Mouse (Mus musculus) liver (tissue): ENCODE results near the gene Lyg2.
A peak's percentile ranks its signal among the peaks of the same experiment; 100 is the strongest.

Experiments used
- DNase-seq: peaks from one replicate; pipeline ENCODE4 v3.0.0-alpha.2; 2020; ENCODE audit warnings: mixed read lengths

Lyg2 gene

DNA sequence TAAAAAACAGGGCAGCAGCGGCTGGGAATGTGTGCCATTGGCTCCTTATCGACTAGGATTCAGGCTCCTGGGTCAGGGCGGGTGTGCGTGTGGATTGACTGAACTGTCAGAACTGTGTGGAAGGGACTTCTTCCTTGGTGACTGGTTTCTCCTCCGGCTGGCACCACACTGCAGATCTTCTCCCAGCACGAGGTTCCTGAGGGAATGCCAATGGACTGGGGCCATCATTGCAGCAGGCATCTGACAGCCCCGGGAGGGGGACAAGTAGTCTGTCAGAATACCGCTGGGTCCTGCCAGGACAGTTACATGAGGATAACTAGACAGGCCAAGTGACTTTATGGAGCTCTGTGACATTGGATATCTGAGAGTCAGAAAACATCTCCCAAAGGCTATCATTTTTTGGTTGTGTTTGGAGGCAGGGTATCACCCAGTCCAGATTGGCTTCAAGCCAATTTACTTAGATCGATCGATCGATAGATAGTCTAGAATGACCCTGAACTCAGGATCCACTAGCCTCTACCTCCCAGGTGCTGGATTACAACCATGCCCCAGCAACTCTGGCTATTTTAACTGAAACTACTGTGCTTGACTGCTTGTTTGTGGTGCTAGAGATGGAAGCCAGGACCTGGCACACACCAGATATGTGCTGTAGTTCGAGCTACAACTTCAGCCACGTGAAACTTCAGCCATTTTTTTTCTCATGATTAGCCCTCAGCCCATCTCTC is 38.4 kb downstream of the Lyg2 start:
- DNase-seq, result no peak

DNA sequence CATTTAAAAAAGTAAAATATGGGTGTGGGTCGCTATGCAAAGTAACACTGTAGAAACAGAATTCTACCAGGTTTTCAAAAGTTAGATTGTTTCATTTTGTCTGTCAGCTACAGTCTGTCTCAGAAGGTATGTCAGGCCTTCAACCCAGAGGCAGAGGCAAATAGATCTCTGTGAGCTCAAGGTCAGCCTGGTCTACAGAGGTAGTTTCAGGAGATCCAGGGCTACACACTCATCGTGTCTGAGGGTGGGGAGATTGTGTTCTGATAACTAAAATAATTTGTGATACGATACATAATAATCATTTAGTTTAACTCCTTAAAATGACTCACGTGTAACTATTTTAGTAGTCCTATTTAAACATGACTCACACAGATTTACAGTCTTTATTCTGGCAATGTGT is 43.1 kb downstream of the Lyg2 start:
- no peak for DNase-seq

DNA sequence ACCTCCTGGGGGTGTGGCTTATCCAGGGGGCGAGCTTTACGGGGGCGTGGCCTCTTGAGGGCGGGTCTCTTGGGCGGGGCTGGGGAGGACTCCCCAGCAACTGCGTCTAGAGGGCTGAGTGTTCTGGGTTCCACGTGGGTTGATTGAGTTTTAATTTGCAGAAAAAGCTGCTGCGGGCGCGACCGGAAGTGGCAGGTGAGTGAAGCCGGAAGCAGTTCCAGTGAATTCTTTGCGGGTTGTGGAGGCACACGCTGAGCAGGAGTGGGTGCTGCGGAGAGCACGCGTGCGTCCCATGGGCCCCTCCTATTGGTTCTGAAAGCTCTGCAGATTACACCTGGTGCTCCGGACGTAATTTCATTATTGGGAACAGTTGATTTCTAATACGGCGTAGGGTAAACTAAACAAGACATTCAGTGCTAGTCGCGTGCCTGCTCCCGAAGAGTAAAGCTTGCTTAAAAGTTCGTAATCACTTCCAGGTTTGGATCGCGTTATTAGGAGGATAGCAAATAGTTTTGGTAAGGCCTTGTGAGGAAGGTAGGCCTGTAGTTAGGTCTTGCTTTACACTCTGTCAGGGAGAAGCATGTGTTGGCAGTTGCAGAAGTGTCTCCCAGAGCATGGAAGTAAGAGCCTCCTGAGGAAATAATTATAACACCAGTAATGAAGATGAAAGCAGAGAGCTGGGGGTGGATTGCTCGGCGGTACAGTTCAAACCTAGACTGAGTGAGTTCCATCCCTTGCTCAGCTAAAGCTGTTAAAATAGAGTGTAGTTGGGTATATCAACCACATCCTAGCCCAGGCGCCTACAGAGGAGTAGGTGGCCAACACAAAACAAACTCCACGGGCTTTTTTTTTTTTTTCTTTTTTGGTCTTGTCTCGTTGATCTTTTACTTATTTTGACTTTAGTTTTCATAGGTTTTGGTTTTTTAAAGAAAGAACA is 43.9 kb downstream of the Lyg2 start:
- DNase-seq, result peak; percentile 91

DNA sequence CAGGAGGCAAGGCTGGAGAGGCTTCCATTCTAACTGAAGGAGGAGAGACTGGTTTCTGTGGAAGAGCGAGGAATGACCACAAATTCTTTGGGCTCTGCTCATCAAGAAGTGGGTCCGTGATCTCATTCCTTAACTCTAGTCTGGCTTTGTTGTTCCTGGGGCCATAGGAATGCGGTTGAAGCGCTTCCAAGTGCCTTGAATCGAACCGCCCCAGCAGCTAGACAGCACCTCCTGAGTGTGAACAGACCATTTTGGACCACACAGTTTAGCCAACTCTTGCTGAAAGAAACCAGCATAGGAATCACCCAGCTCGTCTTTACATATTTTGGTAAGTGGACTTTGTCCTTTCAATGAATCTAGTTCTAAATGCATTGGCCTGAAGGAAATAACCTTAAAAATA is 44.6 kb downstream of the Lyg2 start, which contains the start of gene Lipt1:
TSS of gene Lipt1 (plus strand) at position 35 of the 400 bp plus-strand sequence.
- no peak for DNase-seq

DNA sequence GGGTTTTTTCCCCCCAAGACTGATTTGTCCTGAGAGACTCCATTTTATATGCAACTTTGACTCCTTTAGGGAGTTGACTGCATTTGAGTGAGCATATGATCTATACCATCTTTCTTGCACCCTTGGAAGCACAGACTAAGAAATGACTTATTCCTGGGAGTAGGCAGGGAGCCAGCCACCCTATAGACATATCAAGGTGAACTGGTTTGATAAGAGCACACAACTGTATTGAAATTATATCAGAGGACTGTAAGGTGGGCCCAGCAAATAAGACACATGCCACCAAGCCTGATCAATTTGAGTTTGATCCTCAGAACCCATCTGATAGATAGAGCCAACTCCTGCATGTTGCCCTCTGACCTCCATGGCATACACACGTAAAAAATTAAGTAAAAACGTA is 46.9 kb downstream of the Lyg2 start:
- DNase-seq, result no peak

DNA sequence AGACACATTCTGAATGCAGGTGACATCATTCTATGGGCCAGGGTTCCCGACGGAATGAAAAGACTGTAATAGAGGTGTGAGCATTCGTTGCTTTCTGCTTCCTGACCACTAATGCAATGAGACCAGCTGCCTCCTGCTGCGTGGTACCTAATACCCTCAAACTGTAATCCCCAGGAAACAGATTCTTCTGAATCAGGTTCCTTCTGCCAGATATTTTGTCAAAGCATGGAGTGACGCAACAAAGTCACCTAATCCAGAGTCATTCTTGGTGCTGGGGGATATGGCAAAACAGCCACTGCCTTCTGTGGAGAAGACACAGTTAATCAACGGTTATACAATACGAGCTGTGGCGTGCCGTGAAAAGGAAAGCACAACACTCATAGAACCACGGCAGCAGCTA is 47.7 kb downstream of the Lyg2 start:
- DNase-seq, result no peak

DNA sequence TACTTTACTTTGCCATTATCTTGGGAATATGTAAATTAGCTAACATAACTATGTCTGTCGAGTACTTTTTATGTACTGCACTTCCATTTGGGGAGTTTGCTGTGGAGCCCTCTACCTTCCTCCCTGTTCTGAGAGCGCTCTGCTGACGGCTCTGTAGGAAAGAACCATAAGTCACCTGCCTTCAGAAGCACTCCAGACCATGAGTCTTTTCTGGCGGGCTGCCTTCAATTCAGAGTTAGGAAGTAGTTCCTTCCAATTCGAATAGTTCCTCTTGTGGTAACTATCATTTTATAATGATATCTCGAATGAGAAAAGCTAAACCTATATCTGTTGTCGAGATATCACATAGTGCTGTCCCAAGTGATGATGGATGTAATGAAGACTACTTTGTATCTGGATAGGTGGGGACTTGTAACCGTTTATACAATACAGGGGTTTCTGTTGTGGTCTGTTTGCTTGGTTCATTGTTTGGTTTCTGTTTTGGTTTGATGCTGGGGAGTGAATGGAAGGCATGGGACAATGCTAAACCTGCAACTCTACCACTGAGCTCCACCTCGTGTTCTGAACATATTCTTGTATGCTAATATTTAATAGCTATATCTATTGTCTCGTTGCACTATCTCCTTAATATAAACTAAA is 48.5 kb downstream of the Lyg2 start:
- DNase-seq, result no peak

DNA sequence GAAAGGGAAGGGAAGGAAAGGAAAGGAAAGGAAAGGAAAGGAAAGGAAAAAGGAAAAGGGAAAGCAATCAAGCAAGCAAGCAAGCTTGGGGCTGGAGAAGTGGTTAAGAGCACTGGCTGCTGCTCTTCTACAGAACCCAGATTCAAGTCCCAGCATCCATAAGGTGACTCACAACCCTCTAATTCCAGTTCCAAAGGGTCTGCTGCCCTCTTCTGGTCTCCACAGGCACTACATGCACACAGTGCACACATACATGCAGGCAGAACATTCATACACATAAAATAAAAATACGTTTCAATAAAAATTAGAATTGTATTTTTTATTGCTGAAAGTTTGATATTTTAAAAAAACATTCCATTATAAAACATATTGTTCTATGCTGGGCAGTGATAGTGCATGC is 49.2 kb downstream of the Lyg2 start:
- DNase-seq, result peak; percentile 75

DNA sequence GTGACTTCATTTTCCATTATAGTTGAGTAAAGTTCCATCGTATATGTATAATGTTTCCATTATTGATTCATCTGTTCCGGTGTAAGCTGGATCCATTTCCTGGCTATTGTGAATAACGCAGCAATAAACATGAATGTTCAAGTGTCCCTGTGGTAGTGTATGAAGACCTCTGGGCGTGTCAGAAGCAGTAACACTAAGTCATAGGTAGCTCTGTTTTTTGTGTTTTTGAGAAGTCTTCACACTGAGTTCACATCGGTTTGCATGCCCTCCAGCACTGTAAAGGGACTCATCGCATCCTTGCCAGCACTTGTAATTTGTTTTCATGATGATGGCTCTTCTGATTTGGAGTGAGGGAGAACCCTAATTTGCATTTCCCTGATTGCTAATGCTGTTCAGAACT is 50.0 kb downstream of the Lyg2 start, which contains the start of gene Tsga10:
TSS of gene Tsga10 (minus strand) at position 144 of the 400 bp plus-strand sequence.
- no peak for DNase-seq

DNA sequence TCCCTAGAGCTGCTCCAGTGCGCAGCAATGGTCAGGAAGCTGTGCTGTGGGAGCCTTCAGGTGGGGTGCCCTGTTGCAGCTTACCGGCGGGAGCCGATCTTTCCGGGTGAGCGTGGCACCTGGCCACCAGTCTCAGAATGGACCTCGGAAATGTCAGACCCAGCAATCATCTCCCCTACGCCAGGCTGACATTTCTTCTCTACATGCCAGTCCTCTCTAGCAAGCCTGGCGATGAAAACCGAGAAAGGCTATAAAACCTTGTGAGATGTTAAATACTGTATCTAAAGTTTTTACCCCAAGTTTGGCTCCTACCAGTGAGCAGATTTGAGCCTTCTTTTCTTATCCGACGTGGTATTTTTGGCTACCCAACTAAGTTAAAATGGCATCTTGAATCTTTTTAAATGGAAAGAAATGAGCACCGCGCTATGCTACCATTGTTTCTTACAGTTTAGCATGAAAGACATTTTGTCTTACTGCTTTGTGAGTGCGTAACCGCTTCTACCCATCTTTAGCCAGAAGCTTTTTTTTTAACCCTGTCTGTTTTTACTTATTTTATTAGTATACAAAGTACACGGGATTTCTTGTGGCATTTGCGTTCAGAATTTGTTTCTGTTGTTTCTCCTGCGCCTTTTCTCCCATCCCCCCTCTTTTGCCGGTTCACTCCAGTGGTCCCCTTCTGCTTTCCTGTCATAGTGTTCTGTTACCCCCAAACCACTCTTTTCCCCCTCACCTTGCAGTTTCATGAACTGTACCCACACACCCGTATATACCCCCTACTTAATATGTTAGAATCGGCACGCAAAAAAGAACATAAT is 50.7 kb downstream of the Lyg2 start:
- no peak for DNase-seq

DNA sequence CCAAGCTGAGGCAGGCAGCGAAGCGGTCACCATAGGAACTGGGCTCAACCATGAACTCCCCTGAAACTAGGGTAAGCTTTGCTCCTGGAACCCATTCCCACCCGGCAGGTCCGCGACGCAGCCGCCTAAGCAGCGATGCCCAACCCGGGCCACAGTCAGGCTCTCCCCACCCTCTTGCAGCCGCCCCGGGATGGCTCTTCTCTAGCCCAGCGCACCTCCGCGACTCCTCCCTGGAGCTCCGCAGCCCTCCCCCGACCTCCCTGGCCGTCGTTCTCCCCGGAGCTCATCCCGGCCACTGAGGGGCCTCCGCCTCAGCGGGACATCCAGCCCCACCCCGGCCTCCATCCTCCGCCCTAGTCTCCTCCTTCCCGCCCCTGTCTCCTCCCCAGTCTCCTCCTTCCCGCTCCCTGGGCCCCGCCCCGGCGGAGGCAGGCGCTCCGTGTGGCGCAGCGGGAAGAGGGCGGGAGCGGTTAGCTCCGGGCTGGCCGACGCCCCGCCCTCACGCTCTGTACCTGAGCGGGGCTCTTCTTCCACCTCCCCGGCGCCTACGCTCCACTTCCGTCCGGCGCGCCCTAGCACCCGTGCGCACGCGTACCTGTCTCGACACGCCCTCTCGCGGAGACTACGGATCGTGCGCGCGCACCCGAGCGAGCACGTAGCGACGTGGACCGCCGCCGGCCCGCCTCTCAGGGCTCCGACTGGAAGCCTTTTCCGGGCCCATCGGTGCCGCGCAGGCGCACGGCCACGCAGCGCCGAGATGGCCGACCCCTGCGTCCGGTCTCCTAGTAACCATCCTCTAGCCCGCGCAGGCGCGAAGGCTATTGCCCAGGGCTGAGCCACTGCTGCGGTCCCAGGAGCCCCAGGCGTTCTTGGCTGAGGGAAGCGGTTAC is 51.5 kb downstream of the Lyg2 start:
- peak; percentile 99 for DNase-seq
